Mouse (Mus musculus) bone marrow, adult 2 months (tissue): ENCODE results near the gene Cep95.

Experiments used
- CTCF ChIP-seq: fragments of 200-500 bp; IDR thresholded peaks from 2 replicates; pipeline ENCODE4 v1.5.1; 2011; ENCODE audit warnings: low read length, control low read depth; ENCODE audit not compliant: control insufficient read depth, insufficient read depth
- POLR2A ChIP-seq: fragments of 200-500 bp; IDR thresholded peaks from 2 replicates; pipeline ENCODE4 v1.6.1; 2011; ENCODE audit warnings: low read depth, mild to moderate bottlenecking, control low read depth, low read length, borderline replicate concordance; ENCODE audit not compliant: control insufficient read depth

DNA sequence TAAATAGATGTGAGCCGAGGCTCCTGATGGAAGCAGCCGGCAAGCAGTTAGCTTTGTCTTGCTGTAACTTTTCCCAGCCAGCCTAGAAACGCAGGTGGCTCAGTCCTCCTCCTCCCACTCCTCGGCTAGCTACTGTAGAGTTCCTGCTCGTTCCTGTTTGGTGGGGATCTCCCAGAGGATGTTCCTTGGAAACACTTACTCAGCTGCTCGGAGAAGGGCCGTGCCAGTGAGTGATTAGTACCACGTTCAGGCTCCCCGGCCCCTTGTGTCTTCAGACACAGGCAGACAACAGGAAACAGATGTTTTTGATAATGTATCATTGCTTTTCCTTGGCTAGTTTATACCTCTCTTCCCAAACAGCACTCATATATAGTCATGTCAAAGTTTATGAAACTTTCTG lies 6.6 kb downstream of the Cep95 start:
- no peak for TF ChIP-seq POLR2A
- no peak for TF ChIP-seq CTCF
